Mouse (Mus musculus): ENCODE results near the gene Bcl2l14. TPM values are rescaled to one million over a fixed set of nuclear protein-coding genes. Genes with fewer than 3 reads are reported as not detected.

Bcl2l14 gene
- polyA plus RNA-seq, 1 experiment from 2014 or later: 0.15 TPM

DNA sequence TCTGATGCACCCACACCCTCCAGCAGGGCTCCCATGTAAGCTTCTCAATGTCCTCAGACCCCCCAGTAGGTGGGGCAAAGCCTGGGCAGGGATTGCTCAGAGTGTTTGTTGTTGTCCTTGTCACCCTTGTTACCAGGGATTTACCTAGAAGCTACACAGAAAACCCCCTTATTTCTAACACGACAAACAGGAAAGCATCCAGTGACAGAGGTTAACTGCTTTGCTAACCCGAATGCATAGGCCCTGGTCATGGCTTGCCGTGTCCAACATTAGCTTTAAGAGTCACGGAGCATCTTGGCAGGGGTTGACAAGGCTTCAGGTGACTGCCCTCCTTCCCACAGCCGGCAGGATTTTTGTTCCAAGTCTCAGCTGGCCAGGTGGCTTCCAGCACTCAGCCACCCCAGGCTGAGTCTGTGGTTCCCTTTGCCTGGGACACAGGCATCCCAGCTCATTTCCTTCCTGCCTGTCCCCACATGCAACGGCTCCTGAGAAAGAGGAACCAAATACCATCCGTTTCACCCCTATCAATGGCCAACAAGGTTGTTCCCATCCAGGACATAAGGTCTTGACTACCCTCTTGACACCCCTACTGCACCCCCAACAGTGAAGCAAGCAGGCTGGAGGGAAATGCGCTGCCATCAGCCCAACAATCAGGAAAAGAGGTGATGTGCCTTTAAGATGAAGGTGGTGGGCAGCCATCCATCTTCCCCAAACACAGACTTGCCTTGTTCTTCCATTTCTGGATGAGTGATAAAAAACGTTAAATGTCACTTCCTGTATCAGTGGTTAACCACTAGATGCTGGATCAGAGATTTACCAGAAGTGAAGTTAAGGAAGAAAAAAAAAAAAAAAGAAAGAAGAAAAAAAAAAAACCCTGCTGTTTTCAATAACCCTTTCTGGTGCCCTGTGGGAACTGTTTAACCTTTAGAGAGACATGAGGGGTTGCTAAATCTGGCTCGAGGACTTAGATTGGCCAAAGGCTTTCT, 29.5 kb upstream of the Bcl2l14 start:
- Histone ChIP-seq H3K36me3 (ENCODE audit: control insufficient read depth, insufficient read depth, low read length) (no peaks in the 10 kb centered on the region), H3K4me1 (ENCODE audit: control insufficient read depth in 2 of 2, insufficient read depth in 2 of 2, low read length in 2 of 2) (peaks cover 10 to 11% of the 10 kb centered on the region in 2 experiments; a peak in 3 of 4 replicates), H3K4me3 (ENCODE audit: control insufficient read depth in 1 of 2, insufficient read depth in 1 of 2, low read depth in 1 of 2, low read length in 2 of 2) (no peak overlapping the region), H3K9me3 (ENCODE audit: control insufficient read depth, low read length) (no peaks in the 10 kb centered on the region), H3K4me2 (ENCODE audit: low read length) (no peak overlapping the region; the same call in 1 of the 2 replicates), H3K27ac (replicated peaks in 1 of 2; ENCODE audit: control insufficient read depth in 1 of 2, insufficient read depth in 1 of 2, low read depth in 2 of 2, low read length in 2 of 2) (peak overlapping the region in 1 of 2 experiments; percentile 41; a peak in 2 of 4 replicates), H3K27me3 (ENCODE audit: control insufficient read depth, insufficient read depth, low read length) (no peaks in the 10 kb centered on the region), H3K9ac (ENCODE audit: low read length) (no peak overlapping the region)
- 53% methylated on average over 10 of the region's 10 CpGs for WGBS
- ATAC-seq (ENCODE audit: insufficient number of reproducible peaks, insufficient read depth, low FRiP score, low read depth): no peak

DNA sequence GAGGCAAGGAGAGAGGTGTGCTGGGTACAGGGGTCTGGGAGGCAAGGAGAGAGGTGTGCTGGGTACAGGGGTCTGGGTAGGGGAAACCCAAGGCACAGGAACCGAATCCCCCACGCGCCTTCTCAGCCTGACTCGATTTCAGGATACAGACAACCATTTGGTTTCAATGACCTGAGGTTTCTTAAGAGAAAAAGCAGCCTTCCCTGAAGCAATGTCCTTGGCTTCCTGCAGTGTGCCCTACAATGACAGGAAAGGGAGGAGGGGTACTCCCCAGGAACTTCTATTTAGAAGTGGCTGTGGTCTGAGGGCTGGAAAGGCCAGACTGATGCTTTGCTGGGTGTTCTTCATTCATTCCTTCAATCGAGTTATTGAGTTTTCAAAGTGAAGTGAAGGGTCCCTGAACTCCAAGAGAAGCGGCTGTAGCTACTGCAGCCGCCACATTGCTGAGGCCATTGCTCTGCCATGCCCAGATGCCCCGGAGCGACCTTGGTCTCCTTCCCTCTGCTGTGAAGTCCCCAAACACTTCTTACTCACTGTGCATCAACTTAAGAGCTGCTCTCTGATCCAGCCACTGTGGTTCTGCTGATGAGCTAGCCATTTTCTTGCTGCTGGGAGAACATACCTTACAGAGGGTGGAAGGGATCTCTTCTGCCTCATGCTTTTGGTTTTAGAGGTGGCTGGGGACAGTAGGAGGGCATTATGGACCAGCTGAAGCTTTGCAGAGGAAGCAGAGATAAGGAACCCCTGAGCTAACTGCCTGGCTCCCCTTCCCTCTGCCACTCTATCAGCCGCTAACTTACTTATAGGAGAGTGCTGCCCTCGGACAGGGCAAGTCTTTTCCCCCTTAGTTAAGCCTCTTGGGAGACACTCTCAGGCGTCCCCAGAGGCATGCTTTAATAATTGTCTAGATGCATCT, 28.5 kb upstream of the Bcl2l14 start:
- H3K4me1 ChIP-seq (ENCODE audit: control insufficient read depth in 2 of 2, insufficient read depth in 2 of 2, low read length in 2 of 2): peaks cover 10 to 11% of the 10 kb centered on the region in 2 experiments; a peak in 3 of 4 replicates
- no peak overlapping the region for H3K9ac ChIP-seq (ENCODE audit: low read length)
- H3K36me3 ChIP-seq (ENCODE audit: control insufficient read depth, insufficient read depth, low read length): no peaks in the 10 kb centered on the region
- WGBS: 53% methylated on average over 12 of the region's 12 CpGs
- no peak overlapping the region for H3K4me3 ChIP-seq (ENCODE audit: control insufficient read depth in 1 of 2, insufficient read depth in 1 of 2, low read depth in 1 of 2, low read length in 2 of 2)
- no peak overlapping the region for H3K4me2 ChIP-seq (ENCODE audit: low read length)
- peak overlapping the region in 1 of 2 experiments; percentile 41; a peak in 1 of 4 replicates for H3K27ac ChIP-seq (replicated peaks in 1 of 2; ENCODE audit: control insufficient read depth in 1 of 2, insufficient read depth in 1 of 2, low read depth in 2 of 2, low read length in 2 of 2)
- ATAC-seq (ENCODE audit: insufficient number of reproducible peaks, insufficient read depth, low FRiP score, low read depth): no peak
- no peaks in the 10 kb centered on the region for H3K9me3 ChIP-seq (ENCODE audit: control insufficient read depth, low read length)
- no peaks in the 10 kb centered on the region for H3K27me3 ChIP-seq (ENCODE audit: control insufficient read depth, insufficient read depth, low read length)

DNA sequence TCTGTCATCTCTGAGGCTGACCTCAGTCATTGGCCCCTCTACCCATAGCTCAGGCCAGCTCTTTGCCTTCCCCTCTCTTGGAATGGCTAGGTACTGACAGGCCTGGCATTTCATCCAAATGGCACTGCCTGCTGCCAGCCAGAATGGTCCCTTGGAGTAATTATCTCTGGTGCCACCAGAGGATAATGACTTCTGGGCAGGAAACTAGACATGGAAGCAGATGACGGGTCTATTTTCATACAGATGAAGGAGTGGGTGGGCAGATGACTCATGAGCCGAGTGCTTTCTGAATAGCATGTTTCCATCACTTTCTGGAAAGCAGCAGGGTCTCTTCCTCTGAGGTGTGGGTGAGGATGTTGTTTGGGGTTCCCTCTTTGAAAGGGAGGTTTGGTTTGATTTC, 23.2 kb upstream of the Bcl2l14 start:
- WGBS: 54% methylated on average over 2 of the region's 2 CpGs
- Histone ChIP-seq H3K9me3 (ENCODE audit: control insufficient read depth, low read length) (no peaks in the 10 kb centered on the region), H3K27me3 (ENCODE audit: control insufficient read depth, insufficient read depth, low read length) (no peaks in the 10 kb centered on the region), H3K9ac (ENCODE audit: low read length) (no peak overlapping the region), H3K36me3 (ENCODE audit: control insufficient read depth, insufficient read depth, low read length) (no peaks in the 10 kb centered on the region), H3K4me1 (ENCODE audit: control insufficient read depth in 2 of 2, insufficient read depth in 2 of 2, low read length in 2 of 2) (peaks cover under 1 to 2% of the 10 kb centered on the region in 2 experiments; a peak in 2 of 4 replicates), H3K27ac (replicated peaks in 1 of 2; ENCODE audit: control insufficient read depth in 1 of 2, insufficient read depth in 1 of 2, low read depth in 2 of 2, low read length in 2 of 2) (no peak overlapping the region), H3K4me3 (ENCODE audit: control insufficient read depth in 1 of 2, insufficient read depth in 1 of 2, low read depth in 1 of 2, low read length in 2 of 2) (no peak overlapping the region), H3K4me2 (ENCODE audit: low read length) (no peak overlapping the region)
- ATAC-seq (ENCODE audit: insufficient number of reproducible peaks, insufficient read depth, low FRiP score, low read depth): no peak

DNA sequence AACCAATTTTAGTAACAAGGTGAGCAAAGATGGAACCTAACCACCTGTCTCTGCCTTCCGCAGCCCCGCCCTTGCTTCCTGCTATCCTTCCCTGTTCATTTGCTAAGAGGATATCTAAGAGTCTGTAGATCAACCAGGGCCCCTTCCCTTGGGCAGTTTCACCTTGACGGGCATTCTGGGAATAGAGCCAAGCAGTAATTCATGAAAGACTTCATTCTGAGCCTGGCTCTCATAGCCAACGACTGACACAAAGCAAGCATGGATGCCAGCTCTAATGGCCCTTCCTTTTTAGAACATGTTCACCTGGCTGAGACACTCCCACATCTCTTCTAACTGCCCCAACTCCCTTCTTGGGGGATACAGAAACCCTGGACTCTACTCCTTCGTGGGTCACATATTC, 18.9 kb upstream of the Bcl2l14 start:
- H3K4me2 ChIP-seq (ENCODE audit: low read length): no peak overlapping the region
- H3K27me3 ChIP-seq (ENCODE audit: control insufficient read depth, insufficient read depth, low read length): no peaks in the 10 kb centered on the region
- peaks cover 6% of the 10 kb centered on the region; the same call in 1 of the 2 replicates for H3K9me3 ChIP-seq (ENCODE audit: control insufficient read depth, low read length)
- no peak overlapping the region for H3K27ac ChIP-seq (replicated peaks in 1 of 2; ENCODE audit: control insufficient read depth in 1 of 2, insufficient read depth in 1 of 2, low read depth in 2 of 2, low read length in 2 of 2)
- ATAC-seq (ENCODE audit: insufficient number of reproducible peaks, insufficient read depth, low FRiP score, low read depth): no peak
- H3K4me1 ChIP-seq (ENCODE audit: control insufficient read depth in 2 of 2, insufficient read depth in 2 of 2, low read length in 2 of 2): no peaks in the 10 kb centered on the region; a peak in 1 of 4 replicates
- H3K36me3 ChIP-seq (ENCODE audit: control insufficient read depth, insufficient read depth, low read length): no peaks in the 10 kb centered on the region
- H3K9ac ChIP-seq (ENCODE audit: low read length): no peak overlapping the region
- H3K4me3 ChIP-seq (ENCODE audit: control insufficient read depth in 1 of 2, insufficient read depth in 1 of 2, low read depth in 1 of 2, low read length in 2 of 2): no peak overlapping the region
- WGBS: 65% methylated on average over 5 of the region's 5 CpGs

DNA sequence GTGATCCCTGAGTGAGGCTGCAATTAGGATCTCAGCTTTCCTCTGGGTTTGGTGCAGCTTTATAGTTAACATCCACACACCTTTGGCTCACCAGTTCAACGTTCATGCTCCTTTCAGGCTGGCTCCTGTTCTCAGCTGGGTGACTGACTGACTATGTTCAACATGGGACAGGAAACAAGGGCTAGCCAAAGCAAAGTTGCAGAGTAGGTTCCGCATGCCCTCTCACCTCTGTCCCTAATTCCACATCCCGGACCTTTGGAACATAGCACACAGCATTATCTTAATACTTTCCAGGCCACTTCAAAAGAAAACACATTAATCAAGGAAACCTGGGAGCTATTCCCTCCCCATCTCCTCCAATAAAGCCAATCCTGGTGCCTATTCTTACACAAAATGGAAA, 18.3 kb upstream of the Bcl2l14 start:
- WGBS: 68% methylated on average over 3 of the region's 3 CpGs
- H3K9ac ChIP-seq (ENCODE audit: low read length): no peak overlapping the region
- H3K4me2 ChIP-seq (ENCODE audit: low read length): no peak overlapping the region
- ATAC-seq (ENCODE audit: insufficient number of reproducible peaks, insufficient read depth, low FRiP score, low read depth): no peak
- no peaks in the 10 kb centered on the region for H3K27me3 ChIP-seq (ENCODE audit: control insufficient read depth, insufficient read depth, low read length)
- no peak overlapping the region for H3K27ac ChIP-seq (replicated peaks in 1 of 2; ENCODE audit: control insufficient read depth in 1 of 2, insufficient read depth in 1 of 2, low read depth in 2 of 2, low read length in 2 of 2)
- no peaks in the 10 kb centered on the region; a peak in 1 of 4 replicates for H3K4me1 ChIP-seq (ENCODE audit: control insufficient read depth in 2 of 2, insufficient read depth in 2 of 2, low read length in 2 of 2)
- no peaks in the 10 kb centered on the region for H3K36me3 ChIP-seq (ENCODE audit: control insufficient read depth, insufficient read depth, low read length)
- H3K9me3 ChIP-seq (ENCODE audit: control insufficient read depth, low read length): peaks cover 6% of the 10 kb centered on the region; the same call in 1 of the 2 replicates
- H3K4me3 ChIP-seq (ENCODE audit: control insufficient read depth in 1 of 2, insufficient read depth in 1 of 2, low read depth in 1 of 2, low read length in 2 of 2): no peak overlapping the region

DNA sequence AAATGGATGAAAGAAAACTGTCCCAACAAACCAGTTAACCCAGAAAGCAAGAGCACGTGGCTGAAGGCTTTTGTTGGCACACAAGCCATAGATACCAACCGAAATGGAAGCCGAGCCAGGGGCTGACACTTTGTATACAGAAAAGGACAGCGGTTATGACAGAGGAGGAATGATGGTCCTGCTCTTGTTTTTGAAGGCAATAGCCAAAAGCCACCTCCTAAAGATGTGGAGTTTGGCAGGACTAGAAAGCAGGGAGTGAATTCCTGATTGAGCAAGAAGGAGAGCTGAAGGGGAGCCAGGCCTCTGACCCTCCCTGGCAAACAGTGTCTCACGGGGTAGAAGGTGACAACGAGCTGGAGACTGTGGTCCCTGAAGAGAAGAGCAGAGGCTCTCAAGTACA, 14.7 kb upstream of the Bcl2l14 start:
- Histone ChIP-seq H3K36me3 (ENCODE audit: control insufficient read depth, insufficient read depth, low read length) (no peaks in the 10 kb centered on the region), H3K27me3 (ENCODE audit: control insufficient read depth, insufficient read depth, low read length) (no peaks in the 10 kb centered on the region), H3K4me1 (ENCODE audit: control insufficient read depth in 2 of 2, insufficient read depth in 2 of 2, low read length in 2 of 2) (no peaks in the 10 kb centered on the region; a peak in 1 of 4 replicates), H3K27ac (replicated peaks in 1 of 2; ENCODE audit: control insufficient read depth in 1 of 2, insufficient read depth in 1 of 2, low read depth in 2 of 2, low read length in 2 of 2) (no peak overlapping the region), H3K4me3 (ENCODE audit: control insufficient read depth in 1 of 2, insufficient read depth in 1 of 2, low read depth in 1 of 2, low read length in 2 of 2) (no peak overlapping the region), H3K4me2 (ENCODE audit: low read length) (no peak overlapping the region), H3K9ac (ENCODE audit: low read length) (no peak overlapping the region), H3K9me3 (ENCODE audit: control insufficient read depth, low read length) (peaks cover 6% of the 10 kb centered on the region; the same call in 1 of the 2 replicates)
- 72% methylated on average over 6 of the region's 6 CpGs for WGBS
- no peak for ATAC-seq (ENCODE audit: insufficient number of reproducible peaks, insufficient read depth, low FRiP score, low read depth)

DNA sequence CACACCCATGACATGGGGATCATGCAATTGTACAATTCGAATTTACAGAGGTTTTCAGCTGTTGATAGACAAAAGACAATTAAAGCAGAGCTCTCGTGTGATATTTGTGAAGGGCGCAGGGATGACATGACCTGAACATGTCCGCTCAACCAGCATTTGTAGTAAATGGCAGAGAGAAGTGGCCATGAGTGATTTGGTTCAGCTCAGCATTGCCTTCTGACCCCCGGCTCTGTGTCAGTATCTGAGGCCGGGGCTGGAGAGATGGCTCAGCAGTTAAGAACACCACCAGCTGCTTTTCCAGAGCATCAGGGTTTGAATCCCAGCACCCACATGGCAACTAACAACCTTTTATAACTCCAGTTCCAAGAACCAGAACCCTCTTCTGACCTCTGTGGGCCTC, 10.2 kb upstream of the Bcl2l14 start:
- 81% methylated on average over 6 of the region's 6 CpGs for WGBS
- Histone ChIP-seq H3K27me3 (ENCODE audit: control insufficient read depth, insufficient read depth, low read length) (no peaks in the 10 kb centered on the region), H3K4me3 (ENCODE audit: control insufficient read depth in 1 of 2, insufficient read depth in 1 of 2, low read depth in 1 of 2, low read length in 2 of 2) (no peak overlapping the region), H3K27ac (replicated peaks in 1 of 2; ENCODE audit: control insufficient read depth in 1 of 2, insufficient read depth in 1 of 2, low read depth in 2 of 2, low read length in 2 of 2) (no peak overlapping the region), H3K36me3 (ENCODE audit: control insufficient read depth, insufficient read depth, low read length) (no peaks in the 10 kb centered on the region), H3K9me3 (ENCODE audit: control insufficient read depth, low read length) (no peaks in the 10 kb centered on the region), H3K4me2 (ENCODE audit: low read length) (no peak overlapping the region), H3K9ac (ENCODE audit: low read length) (no peak overlapping the region), H3K4me1 (ENCODE audit: control insufficient read depth in 2 of 2, insufficient read depth in 2 of 2, low read length in 2 of 2) (no peaks in the 10 kb centered on the region)
- ATAC-seq (ENCODE audit: insufficient number of reproducible peaks, insufficient read depth, low FRiP score, low read depth): no peak

Measured in heart, embryonic 14.5 days (tissue).